Mouse (Mus musculus): ENCODE measurements around the gene Hadha.

Gene Hadha

DNA sequence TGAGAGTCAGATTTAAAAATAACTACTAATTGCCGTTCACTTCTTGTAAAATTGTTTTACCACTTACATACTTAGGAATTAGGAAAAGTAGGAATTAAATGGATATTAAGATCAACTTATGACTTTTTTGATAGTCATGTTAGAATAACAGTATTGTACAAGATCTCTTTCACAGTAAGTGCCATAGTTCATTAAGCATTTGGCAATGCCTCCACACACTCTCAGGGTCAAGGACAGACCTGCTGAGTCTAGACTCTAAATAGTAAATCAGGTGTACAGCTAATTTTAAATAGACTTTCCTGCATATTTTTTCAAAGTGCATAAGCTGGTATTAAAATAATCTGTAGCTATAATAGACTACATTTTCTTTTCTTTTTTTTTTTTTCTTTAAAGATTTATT lies 2.5 kb downstream of the Hadha start:
- DNase-seq, result no peak

DNA sequence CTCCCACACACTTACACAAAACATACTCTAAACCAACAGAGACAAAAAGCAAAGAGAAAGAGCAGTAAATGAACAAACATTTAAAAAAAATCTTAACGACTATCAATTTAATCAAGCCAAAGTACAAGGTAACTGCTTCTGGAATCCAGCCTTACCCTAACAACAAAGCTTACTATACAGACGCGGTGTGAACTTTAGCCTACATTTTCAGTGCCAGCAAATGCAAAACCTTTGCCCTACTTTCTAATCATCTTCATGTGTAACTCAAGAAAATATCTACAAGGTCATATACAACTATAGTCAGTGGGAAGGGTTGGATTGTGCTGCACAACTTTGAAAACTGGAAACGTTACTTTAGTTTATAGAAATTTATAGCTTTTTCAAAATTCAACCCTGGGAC lies 3.0 kb downstream of the Hadha start:
- DNase-seq, result no peak

DNA sequence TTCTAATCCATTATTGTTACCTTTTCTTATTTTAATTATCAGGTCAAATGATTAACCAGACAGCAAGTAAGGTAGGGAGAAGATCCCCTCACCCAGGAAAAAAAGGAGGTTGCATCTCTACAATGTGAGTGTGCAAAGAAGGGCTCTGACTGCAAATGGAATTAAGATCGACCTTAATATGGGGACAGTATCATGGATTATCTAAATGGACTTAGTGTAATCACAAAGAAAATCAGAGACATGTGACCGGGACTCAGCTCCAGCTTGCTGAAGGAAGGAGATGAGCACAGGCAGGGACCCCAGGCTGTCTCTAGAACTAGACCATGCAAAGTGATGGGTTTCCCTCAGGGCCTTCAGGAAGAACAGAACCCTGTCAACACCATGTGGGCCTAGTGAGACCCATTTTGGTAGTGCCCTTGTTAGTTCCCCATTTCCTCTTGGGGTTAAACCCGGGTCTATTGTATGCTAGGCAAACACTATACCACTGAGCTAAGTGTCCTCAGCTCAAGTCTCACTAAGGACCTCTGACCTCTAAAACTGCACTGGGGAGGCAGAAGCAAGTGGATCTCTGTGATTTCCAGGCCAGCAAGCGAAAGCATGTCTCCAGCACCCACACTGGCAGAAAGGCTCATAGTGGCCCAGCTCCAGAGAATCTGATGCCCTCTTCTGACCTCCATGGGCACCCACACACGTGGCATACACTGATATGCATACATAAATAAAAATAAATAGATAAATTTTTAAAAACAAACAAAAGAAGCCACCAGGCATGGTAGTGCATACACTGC lies 6.6 kb downstream of the Hadha start:
- no peak for DNase-seq

DNA sequence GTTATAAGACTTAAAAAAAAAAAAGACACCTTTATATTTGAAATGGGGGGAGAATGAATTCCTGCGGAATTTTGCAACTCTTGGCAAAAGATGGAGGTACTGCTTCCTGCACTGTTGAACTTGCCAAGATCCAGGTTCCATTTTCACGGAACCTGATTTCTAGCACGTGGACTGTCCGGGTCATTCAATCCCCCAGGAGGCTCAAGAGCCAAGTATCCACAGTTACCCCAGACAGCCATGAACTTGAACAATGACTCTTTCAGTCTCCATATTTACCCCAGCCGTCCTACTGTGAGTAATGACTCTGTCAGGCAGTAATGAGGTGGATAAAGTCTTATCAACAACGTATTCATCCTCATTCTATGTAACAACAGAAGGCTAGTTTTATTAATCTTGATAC lies 8.4 kb downstream of the Hadha start:
- no peak for DNase-seq

DNA sequence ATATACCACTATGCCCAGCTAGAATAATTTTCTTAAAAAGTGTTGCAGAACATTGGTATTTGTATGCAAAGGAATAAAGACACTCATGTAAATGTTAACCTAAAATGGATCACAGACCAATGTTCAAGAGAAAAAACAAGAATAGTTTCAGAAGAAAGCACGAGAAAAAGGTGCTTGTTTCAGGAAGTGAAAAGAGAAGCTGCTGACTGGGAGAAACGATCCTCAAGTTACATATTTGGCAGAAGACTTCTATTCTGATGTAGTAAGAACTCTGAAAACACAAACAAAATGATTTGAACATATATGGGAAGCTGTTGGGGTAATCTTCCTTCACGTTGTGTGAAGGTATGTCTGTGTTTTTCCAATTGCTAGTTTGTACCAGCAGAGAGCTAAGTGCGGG lies 16.8 kb downstream of the Hadha start:
- DNase-seq, result no peak

DNA sequence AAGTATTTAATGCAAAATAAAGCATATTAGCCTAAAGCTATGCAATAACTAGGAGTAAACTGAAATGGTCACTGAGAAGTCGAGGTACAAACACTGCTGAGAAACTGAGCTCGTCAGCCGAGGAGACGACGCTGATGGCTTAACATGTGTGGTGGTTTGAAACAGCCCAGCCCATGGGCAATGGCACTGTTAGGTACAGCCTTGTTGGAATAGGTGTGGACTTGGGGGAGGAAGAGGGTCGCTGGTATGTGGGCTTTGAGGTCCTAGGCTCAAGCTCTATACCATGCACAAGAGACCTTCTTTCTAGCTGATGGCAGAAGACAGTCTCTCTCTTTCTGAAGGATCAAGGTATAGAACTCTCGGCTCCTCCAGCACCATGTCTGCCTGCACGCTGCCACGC lies 17.7 kb downstream of the Hadha start:
- no peak for DNase-seq

DNA sequence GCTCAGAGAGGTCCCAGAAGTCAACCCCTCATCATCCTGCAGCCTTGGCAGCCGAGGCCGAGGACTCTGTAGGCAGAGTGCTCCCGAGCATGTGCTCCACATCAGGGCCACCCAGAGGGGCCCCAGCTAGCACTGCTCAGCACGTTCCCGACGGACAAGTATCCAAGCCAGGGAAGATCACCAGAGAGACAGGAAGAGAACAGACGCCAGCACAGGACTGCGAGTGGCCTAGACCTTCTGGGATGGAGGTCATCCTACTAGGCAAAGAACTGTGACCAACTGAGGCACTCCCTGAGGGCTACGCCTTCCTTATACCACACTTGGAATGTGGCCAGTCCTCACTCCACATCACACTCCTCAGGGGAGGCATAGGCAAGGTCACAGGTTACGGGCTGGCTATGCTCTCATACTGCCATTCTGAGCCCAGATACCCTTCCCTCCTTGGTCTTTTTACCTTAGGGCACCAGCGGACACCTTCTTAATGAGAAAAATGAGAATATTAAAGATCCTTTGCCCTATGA lies 19.2 kb downstream of the Hadha start:
- DNase-seq, result no peak

DNA sequence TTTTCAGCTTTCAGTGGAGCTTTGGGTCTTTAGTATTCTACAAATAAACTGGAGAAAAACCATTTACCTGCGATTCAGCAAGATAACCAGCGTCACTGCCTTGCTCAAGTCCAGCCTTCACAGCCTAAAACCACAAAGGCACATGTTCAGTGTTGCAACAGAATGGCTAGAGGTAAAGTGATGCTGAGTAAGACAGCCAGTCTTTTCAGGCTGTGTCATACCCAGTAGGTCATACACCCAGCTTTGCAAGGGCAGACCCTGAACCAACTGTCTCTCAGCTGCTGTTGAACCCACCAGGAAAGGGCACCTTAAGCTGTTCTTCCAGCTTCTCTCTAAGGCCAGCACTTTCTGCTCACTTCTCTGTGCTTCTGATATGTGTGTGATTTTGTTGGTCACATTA lies 22.8 kb downstream of the Hadha start:
- no peak for DNase-seq

DNA sequence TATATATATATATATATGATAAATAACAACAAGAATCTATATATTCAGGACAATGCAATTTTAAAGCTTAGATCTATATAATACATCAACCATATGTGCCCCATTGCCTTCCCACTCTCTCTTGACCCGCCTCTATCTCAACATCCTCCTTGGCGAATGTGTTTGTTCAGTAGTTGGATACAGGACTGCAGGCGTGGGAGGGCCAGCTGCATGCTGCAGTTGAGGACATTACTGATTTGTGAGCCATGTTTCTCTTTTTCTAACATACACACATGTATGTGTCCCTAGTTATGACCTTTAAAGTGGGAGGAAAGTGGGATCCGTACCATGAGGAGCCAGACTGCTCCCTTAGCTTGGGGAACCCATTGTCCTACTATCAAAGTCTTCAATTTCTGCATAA lies 23.7 kb downstream of the Hadha start:
- no peak for DNase-seq

DNA sequence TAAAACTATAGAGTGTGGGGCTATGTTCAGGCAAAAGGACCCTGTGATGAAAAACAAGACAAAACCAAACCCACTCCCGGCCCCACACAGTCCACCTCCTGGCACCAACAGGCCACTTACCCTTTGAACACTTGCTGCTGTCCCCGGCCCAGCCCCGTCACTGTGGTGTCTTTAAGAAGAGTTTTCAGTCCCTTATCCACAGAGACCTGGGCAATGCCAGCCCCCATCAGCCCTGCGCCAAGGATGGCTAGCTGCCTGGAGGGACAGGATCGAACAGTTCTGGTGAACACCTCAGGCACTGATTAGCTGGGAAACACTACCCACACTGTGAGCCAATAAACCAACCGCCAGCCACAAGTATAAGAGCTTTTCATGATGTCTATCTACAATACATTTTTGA lies 26.3 kb downstream of the Hadha start:
- DNase-seq, result no peak

DNA sequence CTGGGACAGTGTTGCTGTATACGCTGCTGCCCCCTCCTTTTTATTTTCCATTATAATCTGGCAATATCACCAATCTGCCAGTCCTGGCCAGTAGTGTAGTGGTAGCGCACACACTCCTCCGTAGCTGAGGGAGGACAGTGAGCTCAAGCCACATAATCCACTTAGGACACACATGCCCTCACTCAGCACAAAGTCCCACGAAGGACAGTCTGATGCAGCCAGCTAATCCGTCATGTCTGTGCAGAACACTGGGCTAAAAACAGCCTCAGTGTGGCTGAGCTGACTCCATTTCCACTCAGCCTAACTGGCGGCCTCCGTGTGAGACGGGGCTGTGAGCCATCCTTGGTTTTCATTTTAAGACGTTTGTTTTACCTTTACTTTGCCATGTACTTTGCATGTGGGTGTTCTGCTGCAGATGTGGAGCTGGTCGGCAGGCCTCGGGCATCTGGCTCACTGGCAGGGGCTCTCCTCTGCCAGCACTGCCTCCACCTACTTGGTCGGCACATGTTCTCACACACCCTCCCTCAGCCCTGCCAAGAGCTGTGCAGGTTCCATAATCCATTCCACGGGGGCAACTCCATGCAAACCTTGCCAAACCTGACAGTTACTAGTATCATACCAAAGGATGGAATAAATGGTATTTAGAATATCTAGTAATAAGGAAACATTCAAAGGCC lies 26.9 kb downstream of the Hadha start:
- no peak for DNase-seq

DNA sequence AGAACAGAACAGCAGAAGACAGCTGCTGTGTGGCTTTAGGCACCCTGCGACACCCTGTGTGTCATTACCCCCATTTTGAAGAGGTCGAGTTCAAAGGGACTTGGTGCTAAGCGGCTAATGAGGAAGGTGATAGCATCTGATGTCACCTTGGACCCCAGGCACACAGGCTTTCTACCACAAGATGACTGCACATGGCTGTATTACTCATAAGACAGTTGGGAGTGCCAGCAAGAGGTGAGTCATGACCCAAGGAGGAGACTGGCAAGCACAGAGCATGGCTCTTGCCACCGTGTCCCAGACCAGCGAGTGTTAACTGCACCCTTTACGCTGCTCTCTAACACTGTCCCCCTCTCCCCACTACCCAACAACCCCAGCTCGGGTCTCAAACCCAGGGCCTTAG lies 28.2 kb downstream of the Hadha start:
- no peak for DNase-seq

DNA sequence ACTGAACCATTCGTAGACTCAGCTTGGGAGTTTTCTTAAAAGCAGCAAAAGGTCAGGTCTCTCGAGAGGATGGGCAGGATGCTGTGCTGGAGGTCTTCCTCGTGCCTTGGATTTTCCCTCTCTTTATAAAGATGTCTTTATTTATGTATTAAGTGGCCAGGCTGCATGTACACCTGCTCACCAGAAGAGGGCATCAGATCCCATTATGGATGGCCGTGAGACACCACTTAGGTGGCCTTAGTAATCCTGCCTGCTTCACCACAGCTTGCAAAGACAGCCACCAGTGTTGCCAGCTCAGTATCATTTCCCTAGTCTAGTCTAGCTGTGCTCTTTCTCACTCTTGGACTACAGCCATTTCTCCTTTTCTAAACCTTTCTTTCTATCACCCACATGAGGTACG lies 29.4 kb downstream of the Hadha start:
- DNase-seq, result no peak

DNA sequence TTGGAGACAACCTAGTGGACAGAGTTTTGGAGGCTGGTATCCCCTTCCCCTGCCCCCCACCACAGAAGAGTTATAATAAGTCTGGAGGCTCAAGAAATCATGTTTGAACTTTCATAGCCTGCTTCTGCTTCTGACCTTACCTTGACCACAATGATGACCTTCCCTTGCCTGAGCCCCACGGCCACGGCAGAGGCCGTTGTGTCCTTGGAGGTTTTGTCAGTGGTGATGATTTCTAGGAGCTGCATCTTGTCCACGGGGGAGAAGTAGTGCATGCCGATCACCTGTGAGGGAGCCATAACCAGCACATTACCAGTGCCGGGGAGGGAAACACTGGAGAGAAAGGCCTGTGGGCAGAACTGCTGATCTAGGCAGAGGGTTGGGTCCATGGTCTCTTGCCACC lies 32.5 kb downstream of the Hadha start:
- DNase-seq, result no peak

DNA sequence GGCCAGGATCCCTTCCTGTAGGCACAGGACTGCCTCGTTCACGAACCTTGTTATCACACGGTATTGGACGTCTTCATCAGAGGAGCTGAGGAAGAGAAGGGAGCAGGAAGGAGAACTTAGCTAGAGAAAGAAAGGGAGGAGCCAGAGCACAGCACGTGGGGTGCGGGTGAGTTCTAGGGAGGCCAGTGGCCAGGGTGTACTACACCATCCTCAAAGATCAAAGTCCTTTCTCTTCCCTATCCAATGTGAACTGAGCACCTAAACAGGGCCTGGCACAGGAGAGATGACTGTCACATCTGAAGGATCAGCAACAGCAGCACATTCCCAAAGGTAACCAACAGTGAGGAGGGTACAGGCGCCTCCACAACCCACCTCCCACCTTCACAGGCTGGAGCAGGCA lies 34.9 kb downstream of the Hadha start:
- no peak for DNase-seq

DNA sequence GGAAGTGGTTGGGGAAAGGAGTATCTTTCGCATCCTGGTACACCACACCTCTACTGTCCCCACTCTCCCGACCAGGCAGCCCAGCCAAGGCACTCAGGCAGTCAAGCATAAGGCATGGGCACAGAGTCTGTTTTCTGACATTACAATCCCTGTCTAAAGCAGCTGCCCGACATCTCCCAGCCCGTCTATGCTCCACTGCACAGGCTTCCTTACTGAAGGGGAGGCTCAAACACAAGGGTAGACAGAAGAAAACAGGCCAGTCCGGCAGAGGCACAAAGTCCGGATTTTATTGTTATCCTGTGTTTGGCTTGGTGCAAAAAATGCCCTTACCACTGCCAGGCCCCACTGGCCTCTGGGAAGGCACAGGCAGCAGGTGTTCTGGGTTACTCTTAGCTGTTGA lies 35.8 kb downstream of the Hadha start:
- no peak for DNase-seq

DNA sequence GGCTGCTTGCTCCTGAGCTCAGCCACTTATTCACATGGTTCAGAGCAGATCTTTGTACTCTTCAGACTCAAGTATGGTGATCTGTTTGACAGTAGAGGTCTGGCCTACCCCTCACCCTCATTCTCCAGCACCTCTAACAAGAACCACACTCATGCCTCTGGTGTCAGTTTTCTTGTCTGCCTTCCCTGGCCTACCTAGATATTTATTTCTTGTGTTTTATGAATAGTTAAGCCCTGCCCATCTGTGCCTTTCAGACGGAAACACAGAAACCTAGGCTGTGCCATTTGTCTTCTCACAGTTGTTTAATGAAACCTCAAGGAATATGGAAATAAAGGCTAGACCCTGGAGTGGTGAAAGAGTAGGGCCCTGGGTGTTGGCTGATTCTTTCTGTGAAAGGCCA lies 36.9 kb downstream of the Hadha start:
- no peak for DNase-seq

DNA sequence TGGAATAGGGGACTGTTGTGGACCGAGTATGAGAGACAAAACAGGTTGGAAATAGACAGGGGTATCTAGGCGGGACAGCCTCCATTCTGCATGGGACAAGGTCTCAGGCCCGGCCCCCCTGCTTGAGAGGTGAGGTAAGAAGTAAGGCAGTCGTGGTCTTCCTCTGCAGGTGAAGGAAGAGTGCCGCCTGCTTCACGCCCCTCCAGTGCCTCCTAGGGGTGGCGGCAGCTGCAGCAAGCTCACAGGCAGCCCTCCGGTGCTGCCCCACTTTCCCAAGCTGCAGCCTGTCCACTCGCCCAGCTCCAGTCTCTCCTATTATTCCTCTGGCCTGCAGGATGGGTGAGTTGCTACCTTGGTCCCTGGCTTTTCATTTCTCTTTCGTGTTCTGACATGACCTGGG lies 39.2 kb downstream of the Hadha start:
- no peak for DNase-seq

DNA sequence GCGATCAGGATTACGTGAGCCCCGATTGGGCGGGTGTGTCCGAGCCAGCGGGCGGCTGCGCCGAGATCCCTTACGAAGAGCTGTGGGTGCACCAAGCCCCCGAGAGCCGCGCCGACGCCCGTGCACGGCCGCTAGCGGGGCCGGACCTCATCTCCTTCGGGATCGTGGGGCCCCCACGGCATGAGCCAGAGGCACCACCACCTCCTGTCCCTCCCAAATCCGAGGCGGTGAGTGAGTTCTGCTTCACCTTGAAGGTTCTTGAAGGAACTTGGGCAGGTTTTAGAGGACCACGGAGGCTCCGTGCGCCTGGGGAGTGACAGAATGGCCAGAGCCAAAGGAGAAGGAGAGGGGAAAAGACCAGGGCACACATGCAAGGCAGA lies 40.2 kb downstream of the Hadha start:
- no peak for DNase-seq

DNA sequence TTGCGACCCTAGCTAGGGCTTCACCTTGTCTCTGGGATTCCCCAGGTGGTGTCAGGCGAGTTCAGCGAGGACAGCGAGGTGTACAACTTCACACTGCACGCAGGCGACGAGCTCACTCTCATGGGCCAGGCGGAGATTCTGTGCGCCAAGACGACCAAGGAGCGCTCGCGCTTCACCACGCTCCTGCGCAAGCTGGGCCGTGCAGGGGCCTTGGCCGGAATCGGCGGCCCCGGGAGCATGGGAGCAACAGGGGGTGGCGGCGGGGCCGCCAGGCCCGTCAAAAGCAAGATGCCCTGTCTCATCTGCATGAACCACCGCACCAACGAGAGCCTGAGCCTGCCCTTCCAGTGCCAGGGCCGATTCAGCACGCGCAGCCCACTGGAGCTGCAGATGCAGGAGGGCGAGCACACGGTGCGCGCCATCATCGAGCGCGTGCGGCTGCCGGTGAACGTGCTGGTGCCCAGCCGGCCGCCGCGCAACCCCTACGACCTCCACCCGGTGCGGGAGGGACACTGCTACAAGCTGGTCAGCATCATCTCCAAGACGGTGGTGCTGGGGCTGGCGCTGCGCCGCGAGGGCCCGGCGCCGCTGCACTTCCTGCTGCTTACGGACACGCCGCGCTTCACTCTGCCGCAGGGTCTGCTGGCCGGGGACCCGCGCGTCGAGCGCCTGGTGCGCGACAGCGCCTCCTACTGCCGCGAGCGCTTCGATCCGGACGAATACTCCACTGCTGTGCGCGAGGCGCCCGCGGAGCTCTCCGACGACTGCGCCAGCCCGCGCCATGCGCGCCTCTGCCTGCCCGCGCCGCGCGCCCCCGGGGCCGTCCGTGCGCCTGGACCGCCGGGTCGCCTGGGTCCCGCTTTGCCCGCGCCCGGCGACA lies 40.8 kb downstream of the Hadha start:
- peak; percentile 89 for DNase-seq

DNA sequence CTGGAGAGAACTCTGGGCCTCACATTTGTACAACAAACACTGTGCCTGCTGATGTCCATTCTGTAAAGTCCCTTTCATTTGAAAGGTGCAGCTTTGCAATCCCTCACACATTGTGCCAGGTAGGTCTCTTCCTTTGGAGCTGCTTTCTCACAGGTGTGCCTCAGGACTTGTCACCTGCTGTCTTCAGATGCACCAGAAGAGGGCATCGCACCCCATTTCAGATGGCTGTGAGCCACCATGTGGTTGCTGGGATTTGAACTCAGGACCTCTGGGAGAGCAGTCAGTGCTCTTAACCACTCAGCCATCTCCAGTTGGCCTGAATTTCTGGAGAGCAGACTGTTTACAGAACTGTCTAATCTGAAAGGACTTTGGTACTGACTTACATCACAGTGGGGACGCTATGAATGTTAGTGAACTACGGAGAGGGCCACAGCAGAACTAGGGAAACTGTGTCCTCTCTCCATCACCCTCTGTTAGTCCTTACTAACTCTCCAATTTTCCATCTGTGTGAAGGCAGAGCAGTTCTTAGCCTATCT lies 42.4 kb downstream of the Hadha start:
- no peak for DNase-seq

DNA sequence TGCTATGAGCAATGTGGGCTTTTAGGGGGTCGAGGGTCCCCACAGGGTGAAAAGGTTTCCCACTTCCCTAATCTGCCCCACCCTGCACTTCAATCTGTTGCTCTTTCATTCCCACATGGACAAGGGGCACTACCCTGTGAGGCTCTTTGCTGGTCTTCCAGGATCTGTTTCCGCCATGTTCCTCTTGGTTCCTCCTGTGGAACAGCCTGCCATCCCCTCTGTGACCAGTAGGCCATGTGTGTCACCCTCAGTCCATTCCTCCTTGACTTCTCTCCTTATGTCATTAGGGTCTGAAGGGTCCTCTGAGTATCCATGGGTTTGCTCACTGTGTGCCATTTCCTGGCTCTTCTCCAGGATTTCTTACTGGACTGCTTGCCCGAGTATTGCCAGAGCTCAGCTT lies 43.2 kb downstream of the Hadha start:
- no peak for DNase-seq

DNA sequence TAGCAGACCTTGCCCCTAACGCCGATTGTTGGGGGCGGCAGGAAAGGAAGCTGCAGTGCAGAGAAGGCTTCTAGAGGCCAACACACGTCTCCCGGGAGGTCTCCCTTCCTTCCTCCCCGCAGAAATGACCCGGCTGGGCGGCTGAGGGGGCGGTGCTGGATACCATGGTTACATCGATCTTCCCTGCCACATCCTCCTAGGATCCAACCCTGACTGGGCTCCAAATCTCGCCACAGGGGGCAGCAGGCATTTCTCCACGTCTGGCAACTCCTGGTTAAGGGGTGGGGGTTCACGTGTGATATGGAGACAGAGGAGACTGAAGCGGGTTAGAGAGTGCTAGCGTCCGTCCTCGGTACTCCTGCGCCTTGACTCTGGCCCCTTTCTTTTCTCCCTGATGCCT lies 43.8 kb downstream of the Hadha start:
- peak; percentile 72 for DNase-seq
